Mouse (Mus musculus) small intestine, adult 2 months (tissue): ENCODE data around the gene Cdt1. TPM values are rescaled to one million over a fixed set of nuclear protein-coding genes. Genes with fewer than 3 reads are reported as not detected.
"Not testable (repeated sequence)": the region's sequence is repeated elsewhere in the genome, so short reads cannot be mapped to it uniquely, and the experiment has no call there.

Experiments
- H3K27ac ChIP-seq: fragments of 200-500 bp; 2 replicates; pipeline ENCODE4 v1.5.1; 2012; ENCODE audit warnings: low read depth, low read length, control low read depth, inconsistent platforms; ENCODE audit not compliant: insufficient read depth
- H3K27me3 ChIP-seq: fragments of 200-500 bp; 2 replicates; pipeline ENCODE4 v1.6.1; 2012; ENCODE audit warnings: mild to moderate bottlenecking, moderate library complexity, low read length, inconsistent platforms; ENCODE audit not compliant: control insufficient read depth, insufficient read depth
- H3K36me3 ChIP-seq: fragments of 200-500 bp; 2 replicates; pipeline ENCODE4 v1.6.1; 2012; ENCODE audit warnings: mild to moderate bottlenecking, low read length, control low read depth, inconsistent platforms; ENCODE audit not compliant: control insufficient read depth, insufficient read depth
- H3K4me1 ChIP-seq: fragments of 200-500 bp; 2 replicates; pipeline ENCODE4 v1.6.1; 2012; ENCODE audit warnings: low read length, inconsistent platforms, mixed read lengths; ENCODE audit not compliant: control insufficient read depth, insufficient read depth, insufficient read length
- H3K4me3 ChIP-seq: fragments of 200-500 bp; 2 replicates; pipeline ENCODE4 v1.5.1; 2012; ENCODE audit warnings: low read depth, mild to moderate bottlenecking, control low read depth, inconsistent platforms, low read length, moderate library complexity
- CTCF ChIP-seq: fragments of 200-500 bp; IDR thresholded peaks from 2 replicates; pipeline ENCODE4 v1.5.1; 2012; ENCODE audit warnings: low read depth, mild to moderate bottlenecking, control low read depth, inconsistent platforms, low read length, moderate library complexity, mixed read lengths; ENCODE audit not compliant: insufficient replicate concordance, insufficient read length; ENCODE audit errors: extremely low read depth
- POLR2A ChIP-seq: fragments of 200-500 bp; IDR thresholded peaks from 2 replicates; pipeline ENCODE4 v1.6.1; 2012; ENCODE audit warnings: low read depth, mild to moderate bottlenecking, control low read depth, inconsistent platforms, low read length, moderate library complexity
- WGBS: fragments of 180-500 bp; shearing (Covaris S2); methylation state at CpG from one replicate; pipeline ENCODE4 v1.1.7; 2018; 5-methylcytosine and 5-hydroxymethylcytosine counted together
- polyA plus RNA-seq: library from polyadenylated mRNA; depleted of rRNA; stranded (reverse); fragments of >200 nt; gene quantifications from 2 replicates; pipeline ENCODE4 v1.2.3, GENCODE M21; 2012

The Cdt1 gene
- polyA plus RNA-seq, 1 experiment = 64.8 TPM

GRCm38 (mm10) chr8:122569329-122569728 is 1.5 kb downstream of the Cdt1 start:
- peak overlapping the region; percentile 47 for H3K4me3 ChIP-seq
- no peak overlapping the region for H3K27ac ChIP-seq
- TF ChIP-seq POLR2A = no peak
- WGBS = 55% methylated on average over 9 of the region's 9 CpGs
- H3K27me3 ChIP-seq = no peaks in the 10 kb centered on the region
- peaks cover 30% of the 10 kb centered on the region for H3K4me1 ChIP-seq
- H3K36me3 ChIP-seq = peaks cover 20% of the 10 kb centered on the region

GRCm38 (mm10) chr8:122569996-122570395 is 2.2 kb downstream of the Cdt1 start:
- Histone ChIP-seq H3K36me3 (peaks cover 20% of the 10 kb centered on the region), H3K4me1 (peaks cover 33% of the 10 kb centered on the region), H3K27me3 (no peaks in the 10 kb centered on the region), H3K4me3 (no peak overlapping the region), H3K27ac (no peak overlapping the region)
- TF ChIP-seq POLR2A = no peak
- TF ChIP-seq CTCF = no peak
- 93% methylated on average over 16 of the region's 16 CpGs for WGBS

- Histone ChIP-seq H3K4me3 (no peak overlapping the region), H3K4me1 (peaks cover 40% of the 10 kb centered on the region), H3K27ac (no peak overlapping the region), H3K27me3 (no peaks in the 10 kb centered on the region), H3K36me3 (peaks cover 20% of the 10 kb centered on the region)
- TF ChIP-seq CTCF (no peak), POLR2A (no peak)
- WGBS = 90% methylated on average over 11 of the region's 11 CpGs
These were observed 3.3 kb downstream of the Cdt1 start for GRCm38 (mm10) chr8:122571153-122571552.

- H3K4me1 ChIP-seq = peaks cover 36% of the 10 kb centered on the region
- no peak overlapping the region for H3K27ac ChIP-seq
- H3K27me3 ChIP-seq = no peaks in the 10 kb centered on the region
- 89% methylated on average over 17 of the region's 17 CpGs for WGBS
- peaks cover 20% of the 10 kb centered on the region for H3K36me3 ChIP-seq
- no peak for TF ChIP-seq CTCF
- TF ChIP-seq POLR2A = no peak
- H3K4me3 ChIP-seq = no peak overlapping the region
These were observed 4.0 kb downstream of the Cdt1 start for GRCm38 (mm10) chr8:122571750-122572267.

GRCm38 (mm10) chr8:122572751-122573150 is 4.9 kb downstream of the Cdt1 start:
- H3K27ac ChIP-seq = peak overlapping the region; percentile 91; the same call in 1 of the 2 replicates
- 61% methylated on average over 3 of the region's 3 CpGs for WGBS
- TF ChIP-seq POLR2A = no peak
- TF ChIP-seq CTCF = no peak
- peaks cover 20% of the 10 kb centered on the region for H3K36me3 ChIP-seq
- H3K27me3 ChIP-seq = no peaks in the 10 kb centered on the region
- H3K4me1 ChIP-seq = peaks cover 37% of the 10 kb centered on the region
- H3K4me3 ChIP-seq = no peak overlapping the region

- peaks cover 20% of the 10 kb centered on the region for H3K36me3 ChIP-seq
- 62% methylated on average over 4 of the region's 4 CpGs for WGBS
- H3K4me3 ChIP-seq, H3K27me3 ChIP-seq: not testable (repeated sequence)
- peak overlapping the region; percentile 91; the same call in 1 of the 2 replicates for H3K27ac ChIP-seq
- peaks cover 37% of the 10 kb centered on the region for H3K4me1 ChIP-seq
These were observed 5.4 kb downstream of the Cdt1 start for GRCm38 (mm10) chr8:122573176-122573575.

GRCm38 (mm10) chr8:122573577-122573976 is 5.8 kb downstream of the Cdt1 start:
- Histone ChIP-seq H3K27me3 (no peaks in the 10 kb centered on the region), H3K27ac (peak overlapping the region; percentile 91), H3K4me3 (no peak overlapping the region), H3K36me3 (peaks cover 20% of the 10 kb centered on the region), H3K4me1 (peaks cover 37% of the 10 kb centered on the region)
- TF ChIP-seq CTCF (no peak), POLR2A (no peak)
- 59% methylated on average over 9 of the region's 9 CpGs for WGBS

- no peak overlapping the region for H3K4me3 ChIP-seq
- TF ChIP-seq CTCF (no peak), POLR2A (no peak)
These were observed 6.4 kb downstream of the Cdt1 start for GRCm38 (mm10) chr8:122574264-122574663.

More at GRCm38 (mm10) chr8:122574264-122574663, 6.4 kb downstream of the Cdt1 start:
- 21% methylated on average over 3 of the region's 3 CpGs for WGBS
- Histone ChIP-seq H3K36me3 (peaks cover 20% of the 10 kb centered on the region), H3K4me1 (peaks cover 33% of the 10 kb centered on the region), H3K27ac (peak overlapping the region; percentile 91), H3K27me3 (no peaks in the 10 kb centered on the region)
